Mouse (Mus musculus): Measurements from ENCODE around the gene Ubn1.

DNA sequence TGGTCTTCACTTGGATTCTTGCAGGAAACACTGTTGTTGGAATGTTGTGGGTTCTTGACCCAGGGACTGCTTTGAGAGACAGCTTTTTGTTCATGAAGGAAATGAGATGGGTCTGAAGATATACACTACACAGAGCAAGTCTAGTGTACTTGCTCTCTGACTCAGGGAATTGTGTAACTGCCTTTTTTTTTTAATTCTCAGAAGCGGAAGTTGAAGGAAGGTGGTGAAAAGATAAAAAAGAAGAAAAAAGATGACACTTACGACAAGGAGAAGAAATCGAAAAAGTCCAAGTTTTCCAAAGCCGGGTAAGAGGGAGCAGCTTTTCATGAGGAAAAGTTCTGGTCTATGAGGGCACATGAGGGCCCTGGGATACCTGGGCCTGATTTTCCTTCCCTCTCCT, 13.6 kb downstream of the Ubn1 start:
- TF ChIP-seq CTCF (IDR thresholded peaks at IDR 0.05; ENCODE audit: low read depth): no peak
- no peak for TF ChIP-seq EP300 (IDR thresholded peaks at IDR 0.05; ENCODE audit: low read depth)

Data from heart, postnatal 0 days (tissue).